Mouse (Mus musculus): ENCODE measurements at regions not wholly inside any gene's neighbourhood (a gene's known extent, or its start where the extent isn't known, plus 50 kb on each side); places are given as distances from the start of the nearest gene placed in this dataset.
"Not testable (repeated sequence)": the region's sequence is repeated elsewhere in the genome, so short reads cannot be mapped to it uniquely, and the experiment has no call there.

- DNase-seq (ENCODE audit: low spot score) = no peak
Measured at GRCm38 (mm10) chr8:18005660-18006059, 972.4 kb downstream of the Defb40 start.

GRCm38 (mm10) chr8:18000750-18001149 is 977.3 kb downstream of the Defb40 start:
- DNase-seq (ENCODE audit: low spot score) = no peak

GRCm38 (mm10) chr8:17984779-17985178 is 993.3 kb downstream of the Defb40 start:
- DNase-seq (ENCODE audit: low spot score) = no peak

GRCm38 (mm10) chr8:17948848-17949247 is 1029.2 kb downstream of the Defb40 start:
- DNase-seq (ENCODE audit: low spot score) = no peak

- DNase-seq (ENCODE audit: low spot score) = no peak
Measured at GRCm38 (mm10) chr8:17948053-17948834, 1029.8 kb downstream of the Defb40 start.

DNA sequence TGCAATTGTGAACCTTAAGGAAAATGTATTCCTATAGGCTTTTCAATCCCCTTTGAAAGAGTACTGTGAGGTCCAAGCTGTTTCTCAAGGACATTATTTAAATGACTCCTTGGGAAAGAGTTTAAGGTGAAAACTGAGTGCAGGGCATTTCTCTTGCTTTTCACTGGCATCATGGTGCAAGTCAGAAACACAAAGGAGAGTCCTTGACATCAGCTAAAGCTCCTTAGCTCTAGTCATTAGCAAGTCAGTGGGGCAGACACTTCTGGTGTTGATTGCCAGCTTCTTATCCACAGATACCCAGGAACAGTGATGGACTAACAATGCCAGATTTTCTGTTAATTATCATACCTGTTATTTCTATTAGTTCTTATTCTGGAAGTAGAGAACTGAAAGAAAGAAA is 1043.4 kb downstream of the Defb40 start:
- no peak for DNase-seq (ENCODE audit: low spot score)

DNA sequence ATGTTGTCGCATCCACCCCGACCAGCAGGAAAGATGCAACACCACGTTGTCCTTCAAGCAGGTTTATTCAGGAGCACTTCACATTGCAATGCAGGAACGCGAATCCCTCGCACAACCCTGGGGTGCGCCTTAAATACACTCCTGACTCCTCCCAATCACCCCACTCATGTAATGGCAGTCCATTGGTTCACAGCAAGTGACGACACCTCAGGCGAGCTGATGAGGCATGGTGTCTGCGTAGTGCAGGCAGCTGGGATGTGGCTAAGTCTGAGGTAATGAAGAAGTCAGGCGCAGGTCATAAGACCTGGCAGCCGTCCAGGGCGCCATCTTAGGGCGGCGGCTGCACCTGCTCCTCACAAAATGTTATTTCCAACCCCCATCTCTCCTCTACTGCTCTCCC is 1068.7 kb downstream of the Defb40 start:
- DNase-seq (ENCODE audit: low spot score) = no peak

DNA sequence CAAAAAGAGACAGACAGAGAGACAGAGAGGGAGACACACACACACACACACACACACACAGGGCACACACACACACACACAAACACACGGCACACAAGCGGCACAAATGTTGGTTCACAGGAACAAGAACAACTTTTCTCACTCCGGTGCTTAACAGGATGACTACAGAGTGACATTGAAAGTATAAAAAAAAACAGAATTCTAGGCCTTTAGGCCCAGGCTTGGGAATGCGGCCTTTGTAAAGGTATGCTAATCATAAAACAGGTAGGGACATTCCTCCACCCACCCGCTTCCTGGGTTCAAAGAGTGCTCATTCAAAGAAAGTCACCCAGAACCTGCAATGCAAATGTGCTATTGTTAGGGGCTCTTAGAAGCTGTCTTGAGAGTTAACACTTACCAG is 1089.5 kb downstream of the Defb40 start:
- DNase-seq (ENCODE audit: low spot score) = not testable (repeated sequence)

GRCm38 (mm10) chr8:17863388-17863787 is 1114.7 kb downstream of the Defb40 start:
- no peak for DNase-seq (ENCODE audit: low spot score)
